Mouse (Mus musculus) kidney, postnatal 4 days (tissue): ENCODE measurements at regions not wholly inside any gene's neighbourhood (a gene's known extent, or its start where the extent isn't known, plus 50 kb on each side); places are given as distances from the start of the nearest gene placed in this dataset.
A peak's percentile ranks its signal among the peaks of the same experiment; 100 is the strongest.

ENCODE experiments used
- DNase-seq, 2 experiments: peaks; one replicate each; pipeline ENCODE4 v3.0.0; 2021; ENCODE audit warnings: mixed read lengths in 2 of 2

DNA sequence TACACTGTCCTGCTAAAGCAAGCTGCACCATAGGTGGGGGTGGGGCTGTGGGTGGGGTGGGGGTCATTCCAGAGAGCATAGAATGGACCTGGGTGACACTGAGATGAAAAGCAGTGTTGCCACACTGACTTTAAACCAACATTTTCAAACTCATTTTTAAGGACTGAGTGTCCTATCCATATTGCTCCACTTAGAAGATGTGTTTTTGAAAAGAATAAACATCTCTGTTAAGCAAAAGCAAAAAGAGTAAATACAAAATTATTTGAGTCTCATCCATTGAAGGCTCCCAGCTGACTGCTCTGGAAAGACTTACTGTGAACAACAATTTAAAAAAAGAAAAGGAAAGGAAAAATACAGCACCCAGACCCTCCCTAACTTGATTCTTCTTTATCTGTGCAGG, 202.3 kb upstream of the Usp24 start:
- no peak for DNase-seq

DNA sequence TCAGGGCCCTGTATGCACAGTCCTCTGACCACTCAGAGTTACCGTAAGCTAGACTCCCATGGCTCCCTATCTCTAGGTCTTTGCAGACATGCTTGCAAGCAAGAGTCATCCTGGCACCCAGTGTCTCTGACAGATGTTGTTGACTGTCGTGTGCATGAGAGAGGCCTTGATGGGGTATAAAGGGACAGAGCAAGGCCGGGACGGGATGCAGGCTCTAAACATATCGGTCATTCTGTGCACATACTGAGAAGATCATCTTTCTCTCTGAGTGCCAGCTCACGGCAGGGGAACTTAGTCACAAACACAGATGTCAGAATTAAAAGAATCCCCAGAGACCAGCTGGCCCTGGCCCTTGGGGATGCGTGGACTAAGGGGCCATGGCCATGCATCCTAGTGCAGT, 199.4 kb upstream of the Usp24 start:
- DNase-seq = no peak

DNA sequence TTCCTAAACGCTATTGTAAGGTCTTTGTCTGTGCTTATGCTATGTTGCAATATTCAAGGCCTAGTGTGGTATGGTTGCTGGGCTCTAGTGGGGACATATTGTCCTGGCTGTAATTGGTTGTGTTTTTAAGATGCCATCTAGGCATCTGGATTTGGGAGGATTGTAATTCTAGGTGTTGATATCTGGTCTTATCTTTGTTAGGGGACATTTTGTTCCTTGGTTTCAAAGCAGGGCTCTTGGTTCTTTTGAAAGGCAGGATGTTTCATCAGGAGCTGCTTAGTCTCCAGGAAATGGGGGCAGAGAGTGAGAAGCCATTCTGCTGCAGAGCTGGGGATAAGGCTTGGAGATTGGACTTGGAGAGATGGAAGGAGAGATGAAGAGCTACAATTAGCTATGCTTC, 194.7 kb upstream of the Usp24 start:
- no peak for DNase-seq

- DNase-seq = no peak
Observed at GRCm38 (mm10) chr4:106123038-106123654, 192.9 kb upstream of the Usp24 start.

DNA sequence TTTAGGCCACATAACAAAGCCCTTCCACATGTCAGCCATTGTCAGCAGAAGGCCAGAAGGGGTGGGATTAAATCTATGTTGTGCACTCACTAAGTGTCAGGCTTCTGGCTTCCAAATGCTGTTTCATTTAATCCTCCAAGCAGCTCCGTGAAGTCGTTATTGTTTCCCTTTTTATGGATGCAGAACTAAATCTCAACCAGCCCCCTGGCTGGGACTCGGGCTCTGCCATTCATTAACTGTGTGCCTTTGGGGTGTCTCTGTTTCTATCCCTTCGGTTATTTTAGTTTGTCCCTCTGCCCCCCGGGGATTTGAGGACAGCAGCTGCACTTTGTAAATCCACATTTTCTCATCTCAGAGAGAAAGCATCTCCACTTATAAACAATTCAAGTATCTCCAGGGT, 188.8 kb upstream of the Usp24 start:
- DNase-seq = no peak

GRCm38 (mm10) chr4:106127641-106128040, 188.4 kb upstream of the Usp24 start:
- DNase-seq = peak; percentile 50 to 57

DNA sequence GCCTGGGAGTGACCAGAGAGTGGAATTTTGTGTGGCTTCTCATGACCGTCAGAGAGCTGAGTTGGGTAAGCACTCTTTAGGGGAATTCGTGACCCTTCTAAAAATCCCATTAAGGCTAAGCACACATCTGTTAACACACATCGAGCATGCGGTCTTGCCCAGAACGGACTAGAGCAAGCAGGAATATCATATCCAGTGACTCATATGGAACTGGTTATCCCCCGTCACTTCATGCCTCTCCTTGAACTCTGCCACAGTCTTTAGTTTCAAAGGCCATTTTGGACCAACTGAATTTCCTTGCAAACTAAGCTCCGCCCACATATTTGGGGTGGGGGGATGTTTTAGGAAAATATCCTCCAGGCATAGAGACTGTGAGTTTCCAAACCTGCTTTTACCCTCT, 186.7 kb upstream of the Usp24 start:
- DNase-seq = no peak

- DNase-seq = no peak
Observed at GRCm38 (mm10) chr4:106129803-106130202, 186.2 kb upstream of the Usp24 start.

DNA sequence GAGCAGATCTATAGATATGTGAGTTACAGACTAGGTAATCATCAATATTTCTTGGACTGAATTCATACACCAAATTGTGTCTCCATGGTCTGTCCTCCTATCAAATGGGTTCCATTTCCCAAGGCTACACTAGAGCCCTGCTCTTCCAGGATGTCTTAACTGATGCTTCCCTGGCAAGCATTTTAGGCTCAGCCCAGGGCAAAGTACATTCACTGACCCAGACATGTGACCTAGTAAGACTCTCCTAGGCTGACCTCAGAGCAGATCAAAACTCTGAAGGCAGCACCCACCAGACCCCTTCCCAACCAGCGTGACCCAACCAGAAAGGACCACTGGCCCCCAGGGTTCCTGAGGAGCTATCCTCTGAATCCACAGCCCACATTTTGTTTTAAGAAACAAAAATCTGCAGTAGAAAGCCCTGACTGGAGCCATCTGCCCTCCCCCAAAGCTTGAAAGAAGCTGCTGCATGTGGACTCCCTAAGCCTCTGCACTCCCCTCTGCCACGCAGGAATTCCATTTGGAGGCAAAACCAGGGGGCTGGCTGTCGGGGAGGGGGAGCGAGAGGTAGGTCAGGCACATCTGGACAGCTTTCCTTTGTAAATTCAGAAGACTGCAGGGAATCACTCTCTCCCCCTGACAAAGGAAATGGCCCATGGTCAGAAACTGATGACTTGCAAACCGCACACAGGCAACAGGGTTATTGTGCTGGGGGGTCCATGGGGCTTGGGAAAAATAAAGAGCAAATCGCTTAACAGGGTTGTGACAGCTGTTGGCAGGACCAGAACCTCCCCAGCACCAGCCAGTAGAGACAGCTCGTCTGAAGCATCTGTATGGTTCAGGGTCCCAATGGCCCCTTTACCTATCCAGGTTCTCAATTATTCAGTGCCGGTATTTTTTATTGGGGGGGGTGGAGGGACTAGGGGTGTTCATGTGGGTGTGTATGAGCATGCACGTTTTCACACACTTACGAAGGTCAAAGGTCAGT, 182.0 kb upstream of the Usp24 start:
- DNase-seq = no peak

- no peak for DNase-seq
Observed at GRCm38 (mm10) chr4:106142741-106143140, 173.3 kb upstream of the Usp24 start.

DNA sequence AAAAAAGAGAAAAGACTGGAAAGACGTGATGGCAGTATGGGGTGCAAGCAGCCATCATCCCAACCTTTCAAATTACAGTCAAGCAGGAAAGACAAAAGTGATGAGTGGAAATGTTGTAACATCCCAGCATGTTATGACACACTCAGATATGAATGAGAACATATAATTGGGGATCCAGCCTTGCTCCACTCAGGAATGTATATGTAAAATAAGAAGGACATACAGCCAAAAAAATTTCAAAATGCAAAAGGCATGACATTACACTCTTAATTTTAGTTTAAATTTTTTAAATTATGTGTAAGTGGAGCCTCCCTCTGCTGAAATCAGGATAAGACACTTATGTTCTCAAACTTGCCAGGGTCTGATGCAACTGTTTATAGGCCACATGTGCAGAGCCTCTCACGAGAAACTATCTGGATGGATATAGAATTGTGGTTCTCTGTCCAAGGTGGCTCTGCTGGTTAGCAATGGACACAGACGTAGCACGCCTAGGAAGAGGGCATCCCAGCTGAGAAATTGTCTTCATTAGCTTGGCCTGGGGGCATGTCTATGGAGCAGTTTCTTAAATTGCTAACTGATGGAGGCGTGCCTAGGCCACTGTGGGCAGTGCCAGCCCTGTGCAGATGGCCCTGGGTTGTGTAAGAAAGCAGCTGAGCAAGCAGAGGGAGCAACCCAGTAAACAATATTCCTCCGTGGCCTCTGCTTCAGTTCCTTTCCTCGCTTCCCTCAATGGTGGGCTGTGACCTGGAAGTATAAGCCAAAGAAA, 171.5 kb upstream of the Usp24 start:
- DNase-seq = no peak

DNA sequence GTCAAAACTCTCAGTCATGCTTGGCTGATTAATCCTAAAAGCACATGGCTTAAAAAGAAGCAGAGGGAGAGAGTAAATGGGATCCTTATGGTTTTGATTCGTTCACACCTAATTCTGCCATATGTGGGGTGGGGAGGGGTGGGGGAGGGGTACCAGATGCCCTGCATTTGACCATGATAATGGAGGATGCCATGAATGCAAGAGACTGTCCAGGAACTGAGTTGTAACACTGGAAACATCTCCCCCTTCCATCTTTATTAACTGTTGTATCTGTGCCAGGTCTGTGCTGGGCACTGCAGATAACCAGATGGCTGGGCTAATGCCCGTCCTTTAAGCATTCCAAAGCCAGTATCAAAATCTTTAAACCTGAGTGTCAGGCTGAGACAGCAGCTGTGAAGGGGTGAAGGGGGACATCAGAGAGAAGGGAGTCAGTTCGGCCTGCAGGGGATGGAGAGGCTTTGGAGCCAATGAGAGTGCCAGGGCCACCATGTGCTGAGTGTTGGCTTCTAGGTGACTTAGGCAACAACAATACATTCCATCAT, 169.0 kb upstream of the Usp24 start:
- DNase-seq = no peak

GRCm38 (mm10) chr4:106148866-106149265, 167.1 kb upstream of the Usp24 start:
- no peak for DNase-seq

DNA sequence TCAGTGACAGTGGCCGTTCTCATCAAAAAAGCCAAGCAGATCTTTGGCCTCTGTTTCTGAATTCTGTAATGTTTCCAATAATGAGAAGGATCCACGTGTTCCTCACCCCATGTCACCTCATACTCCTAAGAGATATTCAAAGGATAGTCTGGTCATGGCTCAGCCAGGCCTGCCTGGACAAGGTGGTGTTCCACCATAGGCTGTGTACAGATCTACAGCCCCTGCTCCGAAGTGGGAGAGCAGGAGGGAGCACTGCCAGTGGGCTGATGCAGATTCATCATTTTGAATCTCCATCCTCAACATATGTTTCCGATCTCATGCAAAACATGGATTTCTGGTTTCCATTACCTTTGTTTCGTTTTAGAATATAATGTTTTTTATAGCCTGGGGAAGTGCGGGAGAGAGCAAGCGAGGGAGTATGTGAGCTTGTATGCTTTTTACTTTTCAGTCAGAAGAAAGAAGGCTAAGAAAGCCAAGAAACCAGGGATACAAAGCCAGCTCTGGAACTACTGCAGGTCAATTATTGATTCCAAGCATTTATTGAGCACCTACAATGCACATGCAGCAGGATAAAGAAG, 166.5 kb upstream of the Usp24 start:
- no peak for DNase-seq

DNA sequence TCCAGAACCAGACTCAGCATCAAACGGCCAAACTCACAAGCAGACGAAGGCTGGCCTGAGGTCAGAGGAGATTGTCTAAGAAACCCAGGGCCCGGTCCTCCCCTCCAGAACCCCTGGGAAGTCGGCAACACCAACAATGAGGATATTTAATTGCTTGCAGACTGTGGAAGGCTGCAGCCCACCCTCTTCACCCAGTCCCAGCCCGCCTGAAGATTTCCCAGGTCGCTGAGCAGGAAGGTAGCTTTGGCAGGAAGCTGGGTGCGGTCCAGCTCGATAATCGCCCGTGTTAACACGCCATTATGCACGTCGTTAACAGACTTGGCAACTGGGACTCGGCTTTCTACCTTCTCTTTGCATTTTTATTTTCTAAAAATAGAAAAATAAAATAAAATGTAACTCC, 165.2 kb upstream of the Usp24 start:
- peak in 1 of 2 experiments; percentile 30 for DNase-seq

GRCm38 (mm10) chr4:106157451-106158179, 158.4 kb upstream of the Usp24 start:
- no peak for DNase-seq

GRCm38 (mm10) chr4:106161592-106161991, 154.4 kb upstream of the Usp24 start:
- DNase-seq = peak in 1 of 2 experiments; percentile 10

DNA sequence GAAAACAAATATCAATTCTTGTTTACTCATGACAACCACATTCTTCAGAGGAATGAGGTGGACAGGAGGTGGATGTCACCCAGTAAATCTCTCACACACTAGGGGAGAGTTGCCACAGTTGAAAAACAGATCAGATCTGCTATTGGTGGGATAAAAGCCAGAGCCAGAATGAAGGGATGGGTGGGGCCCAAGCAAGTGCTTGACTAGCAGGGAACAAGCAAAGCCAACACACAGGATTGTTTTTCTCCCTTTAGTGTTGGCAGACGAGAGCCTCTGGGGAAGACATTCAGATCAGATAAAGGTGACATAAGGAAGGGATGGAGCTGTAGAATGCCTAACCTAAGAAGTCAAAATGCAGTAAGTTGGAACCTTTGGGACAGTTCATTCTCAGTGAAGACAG, 153.5 kb upstream of the Usp24 start:
- no peak for DNase-seq

GRCm38 (mm10) chr4:106163220-106163619, 152.8 kb upstream of the Usp24 start:
- peak; percentile 23 to 50 for DNase-seq

- DNase-seq = peak; percentile 20 to 23
Observed at GRCm38 (mm10) chr4:106167716-106168115, 148.3 kb upstream of the Usp24 start.

DNA sequence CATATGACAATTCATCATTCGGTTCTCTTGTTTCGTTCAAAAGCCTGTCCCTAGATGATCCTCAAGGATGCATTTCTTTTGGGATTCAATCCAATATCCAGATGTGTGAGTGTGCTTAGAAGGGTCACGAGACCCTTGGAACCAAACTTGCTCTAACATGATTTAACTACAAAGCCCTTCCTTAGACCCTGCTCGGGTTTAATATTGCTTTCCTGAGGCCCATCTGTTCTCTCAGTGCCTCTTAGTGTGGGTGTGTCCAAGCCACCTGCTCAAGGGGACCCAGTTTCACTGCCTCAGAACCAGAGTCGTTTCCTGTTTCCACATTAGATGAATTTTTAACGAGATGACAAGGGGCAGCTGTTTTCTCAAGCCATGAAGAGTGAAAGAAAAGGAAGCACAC, 147.3 kb upstream of the Usp24 start:
- no peak for DNase-seq

DNA sequence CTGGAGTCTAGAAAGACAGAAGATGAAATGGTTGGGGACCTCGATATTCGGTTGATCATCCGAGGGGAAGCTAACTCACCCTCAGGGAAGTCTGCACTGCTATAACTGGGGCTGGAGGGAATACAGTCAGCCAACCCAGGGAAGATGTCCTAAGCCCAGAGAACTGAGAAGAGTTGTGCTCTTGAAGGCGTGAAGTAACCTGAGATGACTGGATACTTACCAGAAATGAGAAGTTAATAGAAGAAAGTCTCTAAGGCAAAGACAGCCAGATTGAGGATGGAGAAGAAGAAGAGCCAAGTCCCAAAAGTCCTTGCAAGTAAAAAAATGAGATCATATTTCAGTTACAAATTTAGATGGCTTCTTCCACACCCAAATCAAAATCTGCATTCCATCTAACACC, 146.5 kb upstream of the Usp24 start:
- DNase-seq = no peak
